Mouse (Mus musculus): ENCODE results near the gene Traf5. TPM values are rescaled to one million over a fixed set of nuclear protein-coding genes. Genes with fewer than 3 reads are reported as not detected.

Gene Traf5
- total RNA-seq (2023): 90.3 TPM

DNA sequence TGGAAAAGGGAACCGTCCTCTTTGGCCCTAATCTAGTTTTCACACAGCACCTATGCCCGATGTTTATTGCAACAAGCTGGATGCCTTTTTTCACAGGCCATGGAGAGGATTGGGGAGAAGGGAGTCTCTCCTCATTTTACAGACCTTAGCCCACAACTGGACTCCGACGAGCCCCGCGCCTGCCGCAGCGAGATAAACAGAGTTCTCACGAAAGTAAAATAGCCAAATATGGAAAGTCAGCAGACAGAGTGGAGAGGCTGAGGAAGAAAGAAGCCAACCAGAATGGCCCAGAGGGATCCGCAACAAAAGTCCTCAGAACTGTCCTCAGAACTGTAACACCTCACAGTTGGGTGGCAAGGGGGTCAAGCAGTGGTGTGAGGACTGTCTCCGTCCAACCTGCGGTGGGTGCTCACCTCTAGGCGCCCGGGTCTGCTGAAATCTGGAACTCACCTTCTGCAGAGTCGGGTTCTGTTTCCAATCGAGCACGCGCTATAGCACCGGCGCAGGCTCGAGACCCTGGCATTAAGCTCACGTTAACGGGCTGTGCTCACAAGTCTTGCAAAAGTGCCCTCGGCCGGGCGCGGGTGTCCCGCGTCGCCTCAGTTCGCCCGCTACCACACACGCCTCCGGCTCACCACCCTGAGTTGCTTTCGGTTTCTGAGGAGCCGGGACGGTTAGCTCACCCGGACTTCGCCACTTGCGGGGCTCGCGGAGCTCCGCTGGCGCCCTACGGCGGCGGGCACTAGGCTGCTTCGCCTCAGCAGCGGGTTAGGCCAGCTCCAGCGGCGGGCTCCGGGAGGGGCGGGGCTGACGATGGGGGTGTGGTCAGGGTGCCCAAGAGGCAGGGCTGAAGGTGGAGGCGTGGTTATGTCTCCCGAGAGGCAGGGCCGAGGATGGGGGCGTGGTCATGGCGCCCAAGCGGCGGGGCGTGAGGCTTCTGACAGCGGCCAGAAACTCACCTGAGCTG is at the start of gene Traf5:
Traf5 (minus strand) TSS at position 754 of the 967 bp plus-strand sequence.

GRCm38 (mm10) chr1:192137926-192138910 is 45.9 kb upstream of the Traf5 start, which contains the start of gene Rcor3:
Gene Rcor3, minus strand, starts transcription at chr1:192138062.

DNA sequence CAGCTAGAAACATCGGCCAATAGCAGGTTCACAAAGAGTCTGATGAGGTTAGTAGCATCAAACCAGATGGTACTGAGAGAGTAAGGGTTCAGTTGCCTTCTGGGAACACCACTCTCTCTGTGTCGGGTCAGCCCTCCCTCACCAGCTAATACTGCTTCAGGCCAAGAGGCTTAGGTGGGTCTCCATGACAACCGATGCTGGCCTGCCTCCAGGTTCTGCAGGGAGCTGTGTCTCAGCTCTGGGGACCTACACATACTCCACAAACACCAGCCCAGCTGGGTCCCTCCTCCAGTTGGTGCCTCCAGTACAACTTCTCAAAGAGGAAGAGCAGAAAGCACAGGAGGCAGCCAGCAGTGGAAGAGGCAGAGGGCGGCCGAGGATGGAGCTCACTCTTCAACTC is 115.2 kb downstream of the Traf5 start, which contains the start of gene Rd3:
Rd3 (plus strand) TSS at position 184 of the 400 bp plus-strand sequence.

Other genes with a start within 250 kb of the Traf5 start
- 16.6 TPM for gene Slc30a1, start 185.8 kb downstream of the Traf5 start, total RNA-seq (2023)
- gene Rd3, start 115.2 kb downstream of the Traf5 start, total RNA-seq (2023): 0.32 TPM
- 16.4 TPM for gene Rcor3, start 45.5 kb upstream of the Traf5 start, total RNA-seq (2023)
- not detected for gene Kcnh1, start 98.2 kb upstream of the Traf5 start, total RNA-seq (2023)